8 mouse cellular contexts compared by ENCODE assay signal in genomic region chr19:28677045-28677727, GRCm38 (mm10). TPM values are rescaled to one million over a fixed set of nuclear protein-coding genes. Genes with fewer than 3 reads are reported as not detected.
DNase-seq lines count a peak whose midpoint lies in the region; ATAC-seq and TF ChIP-seq lines count a peak whose summit lies in the region.

No protein-coding gene starts in this region.

- no peaks in the 10 kb centered on the region for H3K79me2 ChIP-seq in myocyte (ENCODE audit: control insufficient read depth, insufficient read depth)

- WGBS in forebrain, embryonic 10.5 days = 29% methylated on average over 8 of the region's 8 CpGs
- 25% methylated on average over 8 of the region's 8 CpGs for WGBS in forebrain, embryonic 16.5 days
- WGBS in heart, embryonic 13.5 days = 44% methylated on average over 8 of the region's 8 CpGs
- WGBS in limb, embryonic 10.5 days = 38% methylated on average over 8 of the region's 8 CpGs

- no peak overlapping the region for H3ac ChIP-seq in myocyte (ENCODE audit: control insufficient read depth, insufficient read length)

- TF ChIP-seq POLR2A in myocyte (IDR thresholded peaks at IDR 0.05; ENCODE audit: insufficient read length, low read depth) = no peak

- H3K9me3 ChIP-seq in forebrain, embryonic 10.5 days = no peaks in the 10 kb centered on the region
- H3K9me3 ChIP-seq in forebrain, embryonic 16.5 days (ENCODE audit: control insufficient read depth, low read length) = no peaks in the 10 kb centered on the region
- no peaks in the 10 kb centered on the region for H3K9me3 ChIP-seq in heart, embryonic 13.5 days
- H3K9me3 ChIP-seq in limb, embryonic 10.5 days (replicated peaks) = no peaks in the 10 kb centered on the region

- ATAC-seq in forebrain, embryonic 16.5 days = no peak
- ATAC-seq in heart, embryonic 13.5 days (ENCODE audit: extremely low read depth, insufficient number of reproducible peaks, low FRiP score, low TSS enrichment) = no peak
- ATAC-seq in erythroid progenitor cell, adult 5-6 weeks (replicated peaks; ENCODE audit: low FRiP score, poor library complexity, severe bottlenecking) = no peak

- no peak for DNase-seq in forebrain, embryonic 10.5 days (ENCODE audit: extremely low spot score, low spot score)
- peak; percentile 76 for DNase-seq in adrenal gland, adult 2 months
- DNase-seq in limb, embryonic 10.5 days (ENCODE audit: low spot score) = no peak
- no peak for DNase-seq in ovary, adult 18-20 months (ENCODE audit: low spot score)

- no peak overlapping the region; the same call in 1 of the 2 replicates for H3K4me2 ChIP-seq in forebrain, embryonic 16.5 days (ENCODE audit: low read length)
- peak overlapping the region; percentile 98 for H3K4me2 ChIP-seq in heart, embryonic 13.5 days
- H3K4me2 ChIP-seq in myocyte (ENCODE audit: low read depth) = peak overlapping the region; percentile 99

- peak overlapping the region; percentile 72 for H3K4me3 ChIP-seq in forebrain, embryonic 10.5 days
- no peak overlapping the region for H3K4me3 ChIP-seq in forebrain, embryonic 16.5 days (replicated peaks; ENCODE audit: low read length)
- peak overlapping the region; percentile 68 for H3K4me3 ChIP-seq in heart, embryonic 13.5 days
- peak overlapping the region; percentile 76 for H3K4me3 ChIP-seq in limb, embryonic 10.5 days
- H3K4me3 ChIP-seq in myocyte = peak overlapping the region; percentile 57

- H3K27ac ChIP-seq in forebrain, embryonic 10.5 days = no peak overlapping the region
- no peak overlapping the region for H3K27ac ChIP-seq in forebrain, embryonic 16.5 days (ENCODE audit: low read length)
- no peak overlapping the region for H3K27ac ChIP-seq in heart, embryonic 13.5 days (replicated peaks)
- H3K27ac ChIP-seq in limb, embryonic 10.5 days = no peak overlapping the region

- no peak overlapping the region for H3K9ac ChIP-seq in forebrain, embryonic 16.5 days (replicated peaks; ENCODE audit: low read depth, low read length)
- no peak overlapping the region for H3K9ac ChIP-seq in heart, embryonic 13.5 days

- peaks cover 58% of the 10 kb centered on the region for H3K27me3 ChIP-seq in forebrain, embryonic 10.5 days (ENCODE audit: poor library complexity, severe bottlenecking)
- H3K27me3 ChIP-seq in forebrain, embryonic 16.5 days (replicated peaks; ENCODE audit: control insufficient read depth, insufficient read depth, low read length) = peaks cover 20% of the 10 kb centered on the region
- peaks cover 34% of the 10 kb centered on the region for H3K27me3 ChIP-seq in heart, embryonic 13.5 days (replicated peaks)
- H3K27me3 ChIP-seq in limb, embryonic 10.5 days (ENCODE audit: low read depth, poor library complexity, severe bottlenecking) = peaks cover 54% of the 10 kb centered on the region
- no peaks in the 10 kb centered on the region for H3K27me3 ChIP-seq in myocyte (ENCODE audit: control insufficient read depth, insufficient read depth, insufficient read length)

- H3K36me3 ChIP-seq in forebrain, embryonic 10.5 days (replicated peaks) = no peaks in the 10 kb centered on the region
- no peaks in the 10 kb centered on the region for H3K36me3 ChIP-seq in forebrain, embryonic 16.5 days (ENCODE audit: control insufficient read depth, insufficient read depth)
- no peaks in the 10 kb centered on the region for H3K36me3 ChIP-seq in heart, embryonic 13.5 days
- H3K36me3 ChIP-seq in limb, embryonic 10.5 days = no peaks in the 10 kb centered on the region
- no peaks in the 10 kb centered on the region for H3K36me3 ChIP-seq in myocyte (ENCODE audit: control insufficient read depth, insufficient read depth)

- peaks cover 39% of the 10 kb centered on the region for H3K4me1 ChIP-seq in forebrain, embryonic 10.5 days
- H3K4me1 ChIP-seq in forebrain, embryonic 16.5 days (replicated peaks; ENCODE audit: control insufficient read depth, insufficient read depth, low read length) = peaks cover 30% of the 10 kb centered on the region
- peaks cover 15% of the 10 kb centered on the region for H3K4me1 ChIP-seq in heart, embryonic 13.5 days
- peaks cover 34% of the 10 kb centered on the region for H3K4me1 ChIP-seq in limb, embryonic 10.5 days

TF ChIP-seq in myocyte, 11 proteins besides CTCF, POLR2A, EP300 and RAD21:
- TF ChIP-seq CEBPB (IDR thresholded peaks at IDR 0.05; ENCODE audit: insufficient read depth, poor library complexity, severe bottlenecking) = no peak
- TF ChIP-seq MAX (IDR thresholded peaks at IDR 0.05; ENCODE audit: low read depth) = no peak
- no peak for TF ChIP-seq SRF (IDR thresholded peaks at IDR 0.05; ENCODE audit: control insufficient read depth, insufficient read length, low read depth)
- TF ChIP-seq MYOD1 (IDR thresholded peaks at IDR 0.05; ENCODE audit: control insufficient read depth in 1 of 3, insufficient read length in 2 of 3, low read depth in 2 of 3) = no peak
- no peak for TF ChIP-seq REST (IDR thresholded peaks at IDR 0.05; ENCODE audit: insufficient read depth, insufficient read length)
- no peak for TF ChIP-seq MYOG (IDR thresholded peaks at IDR 0.05; ENCODE audit: control insufficient read depth in 1 of 3, insufficient read depth in 1 of 3, insufficient read length in 2 of 3, low read depth in 2 of 3)
- TF ChIP-seq USF1 (IDR thresholded peaks at IDR 0.05; ENCODE audit: low read depth) = no peak
- no peak for TF ChIP-seq POLR2AphosphoS2 (IDR thresholded peaks at IDR 0.05; ENCODE audit: insufficient read length, low read depth)
- no peak for TF ChIP-seq TCF12 (IDR thresholded peaks at IDR 0.05; ENCODE audit: insufficient read depth, poor library complexity, severe bottlenecking)
- TF ChIP-seq E2F4 (IDR thresholded peaks at IDR 0.05; ENCODE audit: insufficient read depth) = no peak
- no peak for TF ChIP-seq TCF3 (IDR thresholded peaks at IDR 0.05; ENCODE audit: insufficient read length, low read depth)

RNA-seq across cellular contexts. Expression of gene Glis3, which starts 2.7 kb away (rescaled TPM):
- 1.9 and 3.9 TPM in 2 replicates for polyA plus RNA-seq in forebrain, embryonic 10.5 days (2016; fragmentation: Nextera tagmentation; extraction: Ambion mirVana)
- 0.32 and 1.4 TPM in 2 replicates for polyA plus RNA-seq in forebrain, embryonic 16.5 days (2015; fragmentation: Nextera tagmentation; extraction: Ambion mirVana)
- 10 to 100 TPM in 1 of 2 experiments, 1 to 10 TPM in 1; 9.3 to 12.4 TPM for total RNA-seq in adrenal gland, adult 2 months (2021)
- polyA plus RNA-seq in adrenal gland, adult 2 months (2012; rRNA removed) = 3.3 and 6.1 TPM in 2 replicates
- polyA plus RNA-seq in heart, embryonic 13.5 days (2015; fragmentation: Nextera tagmentation; extraction: Ambion mirVana) = 0.98 and 1.1 TPM in 2 replicates
- 2.6 and 2.7 TPM in 2 replicates for polyA plus RNA-seq in limb, embryonic 10.5 days (2016; fragmentation: Nextera tagmentation; extraction: Ambion mirVana)
- polyA plus RNA-seq in myocyte (2012; fragmentation: generic; extraction: Trizol) = 0.79 TPM
- total RNA-seq in erythroid progenitor cell, adult 5-6 weeks (2015; ENCODE audit: low replicate concordance) = 2.2 and 6.3 TPM in 2 replicates
- 1.0 TPM in 1 of 2 replicates, not detected in the other for total RNA-seq in erythroid progenitor cell, adult 5-6 weeks (2017; ENCODE audit: low replicate concordance)
